Mouse (Mus musculus): Measurements from ENCODE around the gene Zfp57.

GRCm38 (mm10) chr17:37047332-37047976 lies 46.5 kb downstream of the Zfp57 start:
- TF ChIP-seq POLR2A (IDR thresholded peaks at IDR 0.05; ENCODE audit: insufficient read depth, low read depth, low read length) = no peak
- no peak for TF ChIP-seq CTCF (IDR thresholded peaks at IDR 0.05; ENCODE audit: insufficient read depth, low read depth, low read length)
